Mouse (Mus musculus) midbrain, embryonic 11.5 days (tissue): Measurements from ENCODE around the gene Etfbkmt. TPM values are rescaled to one million over a fixed set of nuclear protein-coding genes. Genes with fewer than 3 reads are reported as not detected.

Source experiments
- polyA plus RNA-seq: library from polyadenylated mRNA; unstranded; fragments of >200 nt; fragmentation: Nextera tagmentation; extraction: Ambion mirVana; gene quantifications from 2 replicates; pipeline ENCODE4 v1.2.1, GENCODE M21; 2014

Gene Etfbkmt
- polyA plus RNA-seq, 1 experiment from 2014 or later, result 8.6 TPM

Other genes starting within 250 kb of the Etfbkmt start
- 13.8 and 17.3 TPM in 2 replicates for gene Caprin2, start 243.6 kb upstream of the Etfbkmt start, polyA plus RNA-seq
- gene Sinhcaf, start 193.4 kb upstream of the Etfbkmt start, polyA plus RNA-seq, result 313 and 341 TPM in 2 replicates
- gene Dennd5b, start 38.2 kb upstream of the Etfbkmt start, polyA plus RNA-seq, result 17.0 and 17.7 TPM in 2 replicates
- gene Gm10203, start 9.7 kb upstream of the Etfbkmt start, polyA plus RNA-seq, result not detected in 2 replicates
- 61.8 and 66.5 TPM in 2 replicates for gene Amn1, start 48.9 kb downstream of the Etfbkmt start, polyA plus RNA-seq
- gene Resf1, start 169.6 kb downstream of the Etfbkmt start, polyA plus RNA-seq, result 42.0 and 44.5 TPM in 2 replicates